Mouse (Mus musculus): ENCODE results near the gene Ddx55. TPM values are rescaled to one million over a fixed set of nuclear protein-coding genes. Genes with fewer than 3 reads are reported as not detected.
A peak's percentile ranks its signal among the peaks of the same experiment; 100 is the strongest.
"Not testable (repeated sequence)": the region's sequence is repeated elsewhere in the genome, so short reads cannot be mapped to it uniquely, and the experiment has no call there.

Ddx55 gene
- polyA plus RNA-seq, 1 experiment: 2.1 TPM

GRCm38 (mm10) chr5:124529697-124530096 is 23.0 kb upstream of the Ddx55 start:
- peak overlapping the region; percentile 28 for H3K27ac ChIP-seq (replicated peaks; ENCODE audit: low read depth, low read length)
- H3K4me3 ChIP-seq (ENCODE audit: insufficient read depth, low read depth, low read length): peak overlapping the region; percentile 90
- peaks cover 6% of the 10 kb centered on the region; the same call in 1 of the 2 replicates for H3K4me1 ChIP-seq (ENCODE audit: control insufficient read depth, insufficient read depth, insufficient read length, low read length)

- peak within 1 kb of the TSS; percentile 90 for H3K4me3 ChIP-seq (ENCODE audit: insufficient read depth, low read depth, low read length)
- H3K4me1 ChIP-seq (ENCODE audit: control insufficient read depth, insufficient read depth, insufficient read length, low read length): peaks cover 6% of the 10 kb centered on the region; the same call in 1 of the 2 replicates
- peak within 1 kb of the TSS; percentile 58 for H3K27ac ChIP-seq (replicated peaks; ENCODE audit: low read depth, low read length)
Measured at GRCm38 (mm10) chr5:124530655-124531582, 21.7 kb upstream of the Ddx55 start, which contains the start of gene Rilpl1. Gene Rilpl1, minus strand, starts transcription at chr5:124531391.

- Histone ChIP-seq H3K4me1 (ENCODE audit: control insufficient read depth, insufficient read depth, insufficient read length, low read length) (peaks cover 6% of the 10 kb centered on the region; the same call in 1 of the 2 replicates), H3K4me3 (ENCODE audit: insufficient read depth, low read depth, low read length) (peak overlapping the region; percentile 90), H3K27ac (replicated peaks; ENCODE audit: low read depth, low read length) (peak overlapping the region; percentile 39; the same call in 1 of the 2 replicates)
Measured at GRCm38 (mm10) chr5:124531583-124531930, 21.1 kb upstream of the Ddx55 start.

- Histone ChIP-seq H3K4me3 (ENCODE audit: insufficient read depth, low read depth, low read length) (no peak overlapping the region), H3K27ac (replicated peaks; ENCODE audit: low read depth, low read length) (no peak overlapping the region), H3K4me1 (ENCODE audit: control insufficient read depth, insufficient read depth, insufficient read length, low read length) (peaks cover 6% of the 10 kb centered on the region; the same call in 1 of the 2 replicates)
Measured at GRCm38 (mm10) chr5:124532451-124532850, 20.2 kb upstream of the Ddx55 start.

- Histone ChIP-seq H3K27ac (replicated peaks; ENCODE audit: low read depth, low read length) (no peak overlapping the region), H3K4me3 (ENCODE audit: insufficient read depth, low read depth, low read length) (no peak overlapping the region), H3K4me1 (ENCODE audit: control insufficient read depth, insufficient read depth, insufficient read length, low read length) (no peaks in the 10 kb centered on the region)
Measured at GRCm38 (mm10) chr5:124535016-124535415, 17.6 kb upstream of the Ddx55 start.

GRCm38 (mm10) chr5:124536776-124537175 is 15.9 kb upstream of the Ddx55 start:
- H3K4me3 ChIP-seq (ENCODE audit: insufficient read depth, low read depth, low read length): peak overlapping the region; percentile 29
- peaks cover 1% of the 10 kb centered on the region; the same call in 1 of the 2 replicates for H3K4me1 ChIP-seq (ENCODE audit: control insufficient read depth, insufficient read depth, insufficient read length, low read length)
- peak overlapping the region; percentile 18 for H3K27ac ChIP-seq (replicated peaks; ENCODE audit: low read depth, low read length)

GRCm38 (mm10) chr5:124538813-124539792 is 13.6 kb upstream of the Ddx55 start:
- Histone ChIP-seq H3K4me1 (ENCODE audit: control insufficient read depth, insufficient read depth, insufficient read length, low read length) (peaks cover 5% of the 10 kb centered on the region; the same call in 1 of the 2 replicates), H3K4me3 (ENCODE audit: insufficient read depth, low read depth, low read length) (no peak overlapping the region), H3K27ac (replicated peaks; ENCODE audit: low read depth, low read length) (no peak overlapping the region)

DNA sequence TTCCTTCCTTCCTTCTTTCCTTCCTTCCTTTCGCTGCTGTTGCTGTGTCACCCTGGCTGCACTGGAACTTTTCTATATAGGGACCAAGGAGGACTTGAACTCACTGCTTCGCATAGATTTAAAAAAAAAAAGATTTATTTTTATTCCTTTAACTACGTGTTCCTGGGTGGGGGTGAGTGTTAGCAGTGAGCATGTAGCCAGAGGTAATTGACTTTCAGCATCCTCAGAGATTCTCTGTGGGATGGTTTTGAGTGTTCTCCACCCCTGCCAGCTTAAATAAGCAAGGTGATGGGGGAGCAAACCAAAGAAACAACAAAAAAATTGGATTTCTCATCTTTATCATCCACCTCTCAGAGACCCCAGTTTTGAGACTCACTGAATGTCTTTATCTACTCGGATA is 12.8 kb upstream of the Ddx55 start:
- no peak overlapping the region; the same call in 1 of the 2 replicates for H3K4me3 ChIP-seq (ENCODE audit: insufficient read depth, low read depth, low read length)
- H3K27ac ChIP-seq (replicated peaks; ENCODE audit: low read depth, low read length): no peak overlapping the region
- H3K4me1 ChIP-seq (ENCODE audit: control insufficient read depth, insufficient read depth, insufficient read length, low read length): peaks cover 5% of the 10 kb centered on the region; the same call in 1 of the 2 replicates

- H3K4me1 ChIP-seq (ENCODE audit: control insufficient read depth, insufficient read depth, insufficient read length, low read length): peaks cover 5% of the 10 kb centered on the region; the same call in 1 of the 2 replicates
- peak within 1 kb of the TSS; percentile 82 for H3K4me3 ChIP-seq (ENCODE audit: insufficient read depth, low read depth, low read length)
- H3K27ac ChIP-seq (replicated peaks; ENCODE audit: low read depth, low read length): peak within 1 kb of the TSS; percentile 85
Measured at GRCm38 (mm10) chr5:124540383-124540786, 12.3 kb upstream of the Ddx55 start, which contains the start of gene Tmed2. Gene Tmed2, plus strand, starts transcription at chr5:124540695.

- Histone ChIP-seq H3K4me3 (ENCODE audit: insufficient read depth, low read depth, low read length) (peak overlapping the region; percentile 82), H3K27ac (replicated peaks; ENCODE audit: low read depth, low read length) (peak overlapping the region; percentile 85), H3K4me1 (ENCODE audit: control insufficient read depth, insufficient read depth, insufficient read length, low read length) (peaks cover 5% of the 10 kb centered on the region; the same call in 1 of the 2 replicates)
Measured at GRCm38 (mm10) chr5:124540905-124541601, 11.6 kb upstream of the Ddx55 start.

- Histone ChIP-seq H3K27ac (replicated peaks; ENCODE audit: low read depth, low read length) (peak overlapping the region; percentile 41; the same call in 1 of the 2 replicates), H3K4me1 (ENCODE audit: control insufficient read depth, insufficient read depth, insufficient read length, low read length) (peaks cover 5% of the 10 kb centered on the region; the same call in 1 of the 2 replicates), H3K4me3 (ENCODE audit: insufficient read depth, low read depth, low read length) (peak overlapping the region; percentile 82)
Measured at GRCm38 (mm10) chr5:124541602-124541973, 11.1 kb upstream of the Ddx55 start.

GRCm38 (mm10) chr5:124550737-124551136 is 1.9 kb upstream of the Ddx55 start:
- not testable (repeated sequence) for H3K4me3 ChIP-seq (ENCODE audit: insufficient read depth, low read depth, low read length); H3K27ac ChIP-seq (replicated peaks; ENCODE audit: low read depth, low read length); H3K4me1 ChIP-seq (ENCODE audit: control insufficient read depth, insufficient read depth, insufficient read length, low read length)

DNA sequence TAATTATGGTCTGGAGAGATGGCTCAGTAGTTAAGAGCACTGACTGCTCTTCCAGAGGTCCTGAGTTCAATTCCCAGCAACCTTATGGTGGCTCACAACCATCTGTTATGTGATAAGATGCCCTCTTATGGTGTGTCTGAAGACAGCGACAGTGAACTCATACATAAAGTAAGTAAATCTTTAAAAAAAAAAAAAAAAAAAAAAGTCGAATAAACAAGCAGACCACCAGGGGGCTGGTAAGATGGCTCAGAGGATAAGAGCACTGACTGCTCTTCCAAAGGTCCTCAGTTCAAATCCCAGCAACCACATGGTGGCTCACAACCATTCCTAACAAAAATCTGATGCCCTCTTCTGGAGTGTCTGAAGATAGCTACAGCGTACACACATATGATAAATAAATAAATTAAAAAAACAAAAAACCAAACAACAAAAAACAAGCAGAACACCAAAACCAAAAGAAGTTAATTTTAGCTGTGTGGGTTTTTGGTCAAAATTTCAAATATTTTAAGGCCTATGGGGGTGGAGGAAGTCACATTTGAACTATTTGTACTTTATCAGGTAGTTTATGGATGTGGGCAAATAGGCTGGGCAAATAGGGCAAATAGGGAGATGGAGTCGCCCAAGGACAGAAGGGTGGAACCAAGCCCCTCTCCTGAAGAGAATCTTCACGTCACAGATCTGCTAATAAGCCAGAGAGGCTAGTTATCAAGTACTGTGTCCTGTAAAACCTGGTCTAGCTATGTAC is 1.1 kb upstream of the Ddx55 start:
- H3K27ac ChIP-seq (replicated peaks; ENCODE audit: low read depth, low read length): peak overlapping the region; percentile 61
- H3K4me1 ChIP-seq (ENCODE audit: control insufficient read depth, insufficient read depth, insufficient read length, low read length): not testable (repeated sequence)
- H3K4me3 ChIP-seq (ENCODE audit: insufficient read depth, low read depth, low read length): peak overlapping the region; percentile 98

DNA sequence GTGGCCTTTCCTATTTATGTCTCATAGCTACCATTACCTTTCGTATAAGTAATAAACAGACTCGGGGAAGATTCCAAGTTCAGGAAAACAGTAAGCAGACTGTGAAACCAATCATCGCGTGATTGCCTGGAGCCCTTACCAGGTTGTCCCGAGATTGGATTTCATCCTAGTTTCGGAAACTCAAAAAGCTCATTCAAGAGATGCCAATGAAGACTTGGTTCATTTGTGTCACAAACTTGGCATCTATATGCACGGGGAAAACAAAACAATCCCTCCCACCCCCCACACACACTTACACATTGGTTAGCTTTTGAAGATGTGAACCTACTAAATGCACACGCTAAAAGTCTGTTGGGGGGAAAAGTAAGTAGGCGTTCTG is 581 bp upstream of the Ddx55 start:
- no peaks in the 10 kb centered on the region; the same call in 1 of the 2 replicates for H3K4me1 ChIP-seq (ENCODE audit: control insufficient read depth, insufficient read depth, insufficient read length, low read length)
- peak overlapping the region; percentile 61 for H3K27ac ChIP-seq (replicated peaks; ENCODE audit: low read depth, low read length)
- H3K4me3 ChIP-seq (ENCODE audit: insufficient read depth, low read depth, low read length): peak overlapping the region; percentile 98

Data from brown adipose tissue, adult 24 weeks (tissue).